Mouse (Mus musculus): ENCODE results near the gene Ubr4.

Ubr4 gene

GRCm38 (mm10) chr4:139535719-139536118 lies 183.3 kb downstream of the Ubr4 start:
- DNase-seq (ENCODE audit: low spot score in 2 of 2) = no peak

DNA sequence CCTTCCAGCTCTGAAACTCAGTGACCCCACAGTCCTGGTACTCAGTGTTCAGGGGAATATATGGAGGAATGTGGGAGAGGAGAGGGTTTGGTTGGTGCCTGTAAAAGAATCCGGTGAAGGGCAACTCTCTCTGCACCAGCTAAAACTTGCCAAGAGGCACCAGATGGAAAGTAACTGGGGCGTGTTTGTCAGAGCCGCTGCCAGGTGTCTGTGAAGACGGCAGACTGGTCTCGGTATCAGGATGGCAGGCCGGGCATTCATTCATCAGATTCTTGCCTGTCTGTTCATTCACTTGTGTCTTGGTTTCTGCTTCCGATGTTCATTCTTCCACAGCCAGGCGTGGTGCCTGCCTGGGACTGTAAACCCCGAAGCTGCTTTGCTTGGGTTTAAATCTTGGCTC lies 184.3 kb downstream of the Ubr4 start:
- DNase-seq (ENCODE audit: low spot score in 2 of 2) = no peak
